Mouse (Mus musculus) CH12.LX (cell line): Measurements from ENCODE around the gene Hao2. TPM values are rescaled to one million over a fixed set of nuclear protein-coding genes. Genes with fewer than 3 reads are reported as not detected.

Experiments used
- DNase-seq: peaks from one replicate; pipeline ENCODE4 v3.0.0-alpha.2; 2013; ENCODE audit errors: extremely low read depth
- H3K27ac ChIP-seq: 2 replicates; pipeline ENCODE4 v1.5.1; 2012; ENCODE audit warnings: low read depth, mild to moderate bottlenecking, control low read depth, moderate library complexity; ENCODE audit not compliant: insufficient read depth
- H3K27me3 ChIP-seq: replicated peaks from 2 replicates; pipeline ENCODE3; 2012; ENCODE audit warnings: inconsistent platforms
- H3K36me3 ChIP-seq, 2 experiments: replicated peaks in 1 of 2; 2 replicates each; pipeline versions ENCODE3 to v1.6.1; 2012; ENCODE audit warnings: inconsistent platforms in 1 of 2, low read length in 1 of 2, mild to moderate bottlenecking in 1 of 2, mixed read lengths in 1 of 2, moderate library complexity in 1 of 2; ENCODE audit not compliant: control insufficient read depth in 1 of 2, insufficient read depth in 1 of 2
- H3K4me1 ChIP-seq, 2 experiments: 2 replicates each; pipeline ENCODE4 v1.6.1; 2012; ENCODE audit warnings: inconsistent platforms in 1 of 2, moderate library complexity in 1 of 2; ENCODE audit not compliant: insufficient read depth in 2 of 2, control insufficient read depth in 1 of 2
- H3K4me2 ChIP-seq: 2 replicates; pipeline ENCODE4 v1.6.1; 2012; ENCODE audit warnings: low read depth, mild to moderate bottlenecking, control low read depth; ENCODE audit not compliant: poor library complexity, insufficient read depth, severe bottlenecking
- H3K4me3 ChIP-seq, 3 experiments: fragments of 150-350 bp in 1 of 3; sonication (generic) in 1 of 3; replicated peaks in 1 of 3; 2 replicates each; pipeline versions ENCODE3 to v1.5.1; 2011 to 2012; ENCODE audit warnings: low read depth in 2 of 3, low read length in 2 of 3, mild to moderate bottlenecking in 2 of 3, moderate library complexity in 2 of 3, control low read depth in 1 of 3, improper control_type of control experiment in 1 of 3, inconsistent platforms in 1 of 3, mixed read lengths in 1 of 3; ENCODE audit not compliant: poor library complexity in 1 of 3
- H3K79me2 ChIP-seq: replicated peaks from 2 replicates; pipeline ENCODE4 v1.6.1; 2012; ENCODE audit warnings: mild to moderate bottlenecking, moderate library complexity; ENCODE audit not compliant: control insufficient read depth, poor library complexity, insufficient read depth, severe bottlenecking; ENCODE audit errors: extremely low read depth
- H3K9ac ChIP-seq: 2 replicates; pipeline ENCODE4 v1.6.1; 2012; ENCODE audit warnings: low read depth, mild to moderate bottlenecking, control low read depth, moderate library complexity; ENCODE audit not compliant: insufficient read depth
- H3K9me3 ChIP-seq: replicated peaks from 2 replicates; pipeline ENCODE3; 2012; ENCODE audit warnings: low read length, inconsistent platforms, mixed read lengths
- BHLHE40 ChIP-seq: IDR thresholded peaks from 2 replicates; pipeline ENCODE4 v1.6.1; 2011; ENCODE audit warnings: mild to moderate bottlenecking, low read depth, low read length, improper control_type of control experiment
- CHD1 ChIP-seq: IDR thresholded peaks from 2 replicates; pipeline ENCODE4 v1.6.1; 2012; ENCODE audit warnings: low read depth, low read length, improper control_type of control experiment, inconsistent platforms
- ELF1 ChIP-seq: IDR thresholded peaks from 2 replicates; pipeline ENCODE4 v1.6.1; 2014; ENCODE audit warnings: low read depth, mild to moderate bottlenecking, inconsistent platforms, low read length, improper control_type of control experiment
- EP300 ChIP-seq: IDR thresholded peaks from 2 replicates; pipeline ENCODE4 v1.6.1; 2011; ENCODE audit warnings: low read length, improper control_type of control experiment
- ETS1 ChIP-seq: conservative IDR thresholded peaks from 2 replicates; pipeline ENCODE4 v1.6.1; 2012; ENCODE audit warnings: low read depth, mild to moderate bottlenecking, inconsistent platforms, low read length, improper control_type of control experiment, moderate library complexity
- HCFC1 ChIP-seq: IDR thresholded peaks from 2 replicates; pipeline ENCODE4 v1.6.1; 2012; ENCODE audit warnings: low read depth, mild to moderate bottlenecking, inconsistent platforms, low read length, improper control_type of control experiment
- IRF4 ChIP-seq: IDR thresholded peaks from 2 replicates; pipeline ENCODE4 v1.6.1; 2014; ENCODE audit warnings: low read depth, mild to moderate bottlenecking, inconsistent platforms, low read length, improper control_type of control experiment
- JUND ChIP-seq: conservative IDR thresholded peaks from 2 replicates; pipeline ENCODE4 v1.6.1; 2011; ENCODE audit warnings: low read depth, low read length, improper control_type of control experiment
- MAFK ChIP-seq: IDR thresholded peaks from 2 replicates; pipeline ENCODE4 v1.6.1; 2011; ENCODE audit warnings: low read length, improper control_type of control experiment; ENCODE audit not compliant: insufficient replicate concordance
- MAX ChIP-seq: IDR thresholded peaks from 2 replicates; pipeline ENCODE4 v1.6.1; 2011; ENCODE audit warnings: low read length, improper control_type of control experiment
- MAZ ChIP-seq: IDR thresholded peaks from 2 replicates; pipeline ENCODE4 v1.6.1; 2012; ENCODE audit warnings: low read depth, mild to moderate bottlenecking, inconsistent platforms, low read length, improper control_type of control experiment, moderate library complexity
- MYC ChIP-seq: IDR thresholded peaks from 2 replicates; pipeline ENCODE4 v1.6.1; 2011; ENCODE audit warnings: low read depth, mild to moderate bottlenecking, improper control_type of control experiment, low read length
- NELFE ChIP-seq: IDR thresholded peaks from 2 replicates; pipeline ENCODE4 v1.6.1; 2011; ENCODE audit warnings: low read depth, low read length, improper control_type of control experiment
- POLR2AphosphoS2 ChIP-seq: IDR thresholded peaks from 2 replicates; pipeline ENCODE4 v1.6.1; 2011; ENCODE audit warnings: low read depth, low read length, improper control_type of control experiment
- SIN3A ChIP-seq: IDR thresholded peaks from 2 replicates; pipeline ENCODE4 v1.6.1; 2012; ENCODE audit warnings: low read length, improper control_type of control experiment, inconsistent platforms
- SMC3 ChIP-seq: IDR thresholded peaks from 2 replicates; pipeline ENCODE4 v1.6.1; 2011; ENCODE audit warnings: low read depth, low read length, improper control_type of control experiment
- TBP ChIP-seq: conservative IDR thresholded peaks from 2 replicates; pipeline ENCODE4 v1.6.1; 2011; ENCODE audit warnings: low read depth, low read length, improper control_type of control experiment
- UBTF ChIP-seq: IDR thresholded peaks from 2 replicates; pipeline ENCODE4 v1.6.1; 2012; ENCODE audit warnings: low read depth, mild to moderate bottlenecking, inconsistent platforms, low read length, improper control_type of control experiment, moderate library complexity
- USF2 ChIP-seq: conservative IDR thresholded peaks from 2 replicates; pipeline ENCODE4 v1.6.1; 2011; ENCODE audit warnings: low read depth, low read length, improper control_type of control experiment
- ZC3H11A ChIP-seq: IDR thresholded peaks from 2 replicates; pipeline ENCODE4 v1.6.1; 2012; ENCODE audit warnings: low read depth, mild to moderate bottlenecking, inconsistent platforms, low read length, improper control_type of control experiment
- ZKSCAN1 ChIP-seq: IDR thresholded peaks from 2 replicates; pipeline ENCODE4 v1.6.1; 2012; ENCODE audit warnings: low read depth, inconsistent platforms, low read length, improper control_type of control experiment, borderline replicate concordance
- ZNF384 ChIP-seq: IDR thresholded peaks from 2 replicates; pipeline ENCODE4 v1.6.1; 2012; ENCODE audit warnings: low read depth, low read length, improper control_type of control experiment, inconsistent platforms
- dilution Hi-C: fragments of 300-500 bp; cut with MboI; formaldehyde crosslinking; loops from 2 replicates; pipeline ENCODE4 v1.14.3; 2020; ENCODE audit warnings: low sequenced_read_pairs; ENCODE audit not compliant: extremely low pct_unique_long_range_greater_than_20kb, extremely low pct_ligation_motif_present
- in situ Hi-C: fragments of 300-500 bp; cut with MboI; formaldehyde crosslinking; loops from 3 replicates; pipeline ENCODE4 v1.14.3; 2019; ENCODE audit warnings: low sequenced_read_pairs, low pct_ligation_motif_present, low pct_unique_long_range_greater_than_20kb, mixed read lengths
- polyA plus RNA-seq: library from polyadenylated mRNA; unstranded; fragments of >175 nt; gene quantifications from 2 replicates; pipeline ENCODE4 v1.2.1, GENCODE M21; 2012; ENCODE audit warnings: low read depth; ENCODE audit not compliant: insufficient read length
- total RNA-seq, 2 experiments: library from RNA; depleted of rRNA; stranded (reverse); fragments of 300-350 nt in 1 of 2; fragments of >200 nt in 1 of 2; gene quantifications; 2 replicates each; pipeline ENCODE4 v1.2.3; 2012 to 2014

The Hao2 gene
- total and polyA plus RNA-seq, 3 experiments, result not detected

- dilution Hi-C loops, result no loop called here
- no peaks in the 10 kb centered on the region for H3K4me1 ChIP-seq
- H3K79me2 ChIP-seq, result no peaks in the 10 kb centered on the region
- H3K9ac ChIP-seq, result no peak overlapping the region
- H3K4me3 ChIP-seq, result no peak overlapping the region
- in situ Hi-C loops, result no loop called here
- no peaks in the 10 kb centered on the region for H3K27me3 ChIP-seq
- TF ChIP-seq ETS1, result no peak
- no peak for TF ChIP-seq HCFC1
- no peak for TF ChIP-seq EP300
- TF ChIP-seq MAZ, result no peak
- no peak for TF ChIP-seq SMC3
- TF ChIP-seq CHD1, result no peak
- TF ChIP-seq JUND, result no peak
- TF ChIP-seq ZNF384, result no peak
- TF ChIP-seq MAX, result no peak
- TF ChIP-seq, all 38 proteins: peak for 0
- H3K36me3 ChIP-seq, result no peaks in the 10 kb centered on the region
- no peaks in the 10 kb centered on the region for H3K9me3 ChIP-seq
- H3K27ac ChIP-seq, result no peak overlapping the region
- DNase-seq, result no peak
- H3K4me2 ChIP-seq, result no peak overlapping the region
Observed at GRCm38 (mm10) chr3:98852631-98853030, 40.4 kb downstream of the Hao2 start.

- Histone ChIP-seq H3K9me3 (no peaks in the 10 kb centered on the region), H3K4me2 (no peak overlapping the region), H3K9ac (no peak overlapping the region), H3K4me1 (no peaks in the 10 kb centered on the region), H3K79me2 (no peaks in the 10 kb centered on the region), H3K36me3 (no peaks in the 10 kb centered on the region), H3K4me3 (no peak overlapping the region), H3K27me3 (no peaks in the 10 kb centered on the region), H3K27ac (no peak overlapping the region)
- dilution Hi-C loops (no loop called here), in situ Hi-C loops (no loop called here)
- DNase-seq, result no peak
- TF ChIP-seq JUND (no peak), USF2 (no peak)
Observed at GRCm38 (mm10) chr3:98851853-98852252, 41.2 kb downstream of the Hao2 start.

GRCm38 (mm10) chr3:98850262-98850661, 42.8 kb downstream of the Hao2 start:
- Histone ChIP-seq H3K4me3 (no peak overlapping the region), H3K27me3 (no peaks in the 10 kb centered on the region), H3K36me3 (no peaks in the 10 kb centered on the region), H3K9me3 (no peaks in the 10 kb centered on the region), H3K9ac (no peak overlapping the region), H3K27ac (no peak overlapping the region), H3K4me1 (no peaks in the 10 kb centered on the region), H3K4me2 (no peak overlapping the region)
- no peak for DNase-seq
- dilution Hi-C loops, result no loop called here
- in situ Hi-C loops, result no loop called here
- TF ChIP-seq IRF4 (no peak), MAX (no peak), MYC (no peak), ZNF384 (no peak), ETS1 (no peak), SIN3A (no peak), MAFK (no peak), POLR2AphosphoS2 (no peak), TBP (no peak), BHLHE40 (no peak), UBTF (no peak), ELF1 (no peak), NELFE (no peak), ZC3H11A (no peak), ZKSCAN1 (no peak), CHD1 (no peak)
- TF ChIP-seq, all 38 proteins: peak for 0
- H3K79me2 ChIP-seq, result no peaks in the 10 kb centered on the region
